ENCODE assay signal across 15 mouse cellular contexts in the genomic region with DNA sequence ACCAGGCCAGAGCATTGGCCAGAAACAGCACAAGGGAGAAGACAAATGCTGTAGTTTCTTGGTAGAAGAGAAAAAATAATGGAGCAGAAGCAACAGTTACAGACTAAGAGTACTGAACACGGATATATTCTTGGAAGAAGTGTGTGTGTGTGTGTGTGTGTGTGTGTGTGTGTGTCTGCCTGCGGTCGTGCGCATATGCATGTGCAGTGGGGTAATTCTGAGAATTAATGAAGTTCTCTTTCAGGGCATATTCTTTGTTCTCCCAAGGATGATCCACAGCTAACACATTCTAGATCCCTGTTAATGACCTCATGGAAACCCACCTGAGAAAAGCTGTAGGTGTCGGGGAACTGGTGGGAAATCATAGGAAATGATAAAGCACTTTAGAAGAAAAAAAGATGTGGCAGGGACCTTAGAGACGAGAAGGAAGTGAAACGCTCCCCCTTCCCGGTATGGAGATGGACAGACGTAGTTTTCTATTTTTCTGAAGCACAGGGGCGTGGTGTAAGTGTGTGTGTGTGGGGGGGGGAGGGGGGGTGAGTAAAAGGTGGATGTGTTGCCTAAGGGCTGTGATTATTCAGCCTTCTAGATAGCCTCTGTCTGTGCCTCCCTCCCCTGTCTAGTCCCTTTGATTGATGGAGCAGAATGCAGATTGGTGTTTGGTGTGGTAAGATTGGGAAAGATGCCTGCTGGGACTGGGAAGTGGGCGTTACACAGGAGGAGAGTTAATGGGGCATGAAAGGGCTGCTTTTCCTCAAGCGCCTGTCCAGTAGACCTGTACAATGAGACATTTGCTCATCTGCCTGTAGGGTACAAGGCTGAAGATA.
A peak's percentile ranks its signal among the peaks of the same experiment; 100 is the strongest.
DNase-seq lines count a peak whose midpoint lies in the region; ATAC-seq lines count a peak whose summit lies in the region.
"Had no signal": no experiment of that assay in that cellular context is flagged by ENCODE, and none has a peak within 500 bp of the region (broad histone marks: within the 10 kb centered on the region; RNA-seq: fewer than 3 reads in every experiment).

No protein-coding gene starts in this region.

- ATAC-seq in kidney, embryonic 16.5 days (ENCODE audit: low FRiP score, low TSS enrichment) = peak; percentile 89
- ATAC-seq in granulocyte monocyte progenitor cell, adult 5-6 weeks (replicated peaks; ENCODE audit: poor library complexity, severe bottlenecking) = peak; percentile 83
- peak; percentile 54 for ATAC-seq in neural tube, embryonic 13.5 days (ENCODE audit: low read depth)
- ATAC-seq: forebrain, embryonic 15.5 days had no signal

- DNase-seq in kidney, adult 18-20 months = no peak
- peak; percentile 63 for DNase-seq in MN1 (ENCODE audit: low spot score)
- DNase-seq in adrenal gland, adult 18-20 months (ENCODE audit: low spot score in 2 of 2) = no peak
- DNase-seq in layer of hippocampus, postnatal 14 days (ENCODE audit: low spot score in 2 of 2) = no peak
- no peak for DNase-seq in ovary, postnatal 14 days (ENCODE audit: low spot score)
- DNase-seq: adrenal gland, postnatal 14 days; cerebellum, postnatal 36 days; thymus, postnatal 36 days had no signal

- H3K27ac ChIP-seq in kidney, embryonic 16.5 days (ENCODE audit: low read length) = no peak overlapping the region
- 0 out of 2 replicates have a peak overlapping the region, but pooled peaks have one; percentile 28 for H3K27ac ChIP-seq in neural tube, embryonic 13.5 days (replicated peaks)
- H3K27ac ChIP-seq: forebrain, embryonic 15.5 days; layer of hippocampus, adult 2 months; limb, embryonic 12.5 days; macrophage had no signal

- no peaks in the 10 kb centered on the region for H3K27me3 ChIP-seq in kidney, embryonic 16.5 days (ENCODE audit: insufficient read depth, low read length)
- no peaks in the 10 kb centered on the region for H3K27me3 ChIP-seq in neural tube, embryonic 13.5 days
- H3K27me3 ChIP-seq: forebrain, embryonic 15.5 days; limb, embryonic 12.5 days had no signal

- peaks cover 27% of the 10 kb centered on the region for H3K4me1 ChIP-seq in kidney, embryonic 16.5 days (ENCODE audit: insufficient read depth, low read length)
- peaks cover 43% of the 10 kb centered on the region for H3K4me1 ChIP-seq in neural tube, embryonic 13.5 days (replicated peaks)
- H3K4me1 ChIP-seq: limb, embryonic 12.5 days had no signal

- no peak overlapping the region for H3K4me3 ChIP-seq in kidney, embryonic 16.5 days (ENCODE audit: low read length)
- H3K4me3 ChIP-seq in neural tube, embryonic 13.5 days = no peak overlapping the region
- H3K4me3 ChIP-seq: forebrain, embryonic 15.5 days; layer of hippocampus, adult 2 months; limb, embryonic 12.5 days had no signal

- 46% methylated on average over 12 of the region's 12 CpGs for WGBS in kidney, embryonic 16.5 days
- WGBS in neural tube, embryonic 13.5 days = 38% methylated on average over 12 of the region's 12 CpGs

- no peak overlapping the region for H3K9ac ChIP-seq in kidney, embryonic 16.5 days (replicated peaks; ENCODE audit: low read length)
- no peak overlapping the region for H3K9ac ChIP-seq in neural tube, embryonic 13.5 days
- H3K9ac ChIP-seq: forebrain, embryonic 15.5 days; limb, embryonic 12.5 days had no signal

- H3K36me3 ChIP-seq in kidney, embryonic 16.5 days (ENCODE audit: insufficient read depth, low read length) = no peaks in the 10 kb centered on the region
- H3K36me3 ChIP-seq in neural tube, embryonic 13.5 days = no peaks in the 10 kb centered on the region
- H3K36me3 ChIP-seq: forebrain, embryonic 15.5 days; limb, embryonic 12.5 days had no signal

- H3K4me2 ChIP-seq in kidney, embryonic 16.5 days (replicated peaks; ENCODE audit: low read depth, low read length) = no peak overlapping the region
- H3K4me2 ChIP-seq in neural tube, embryonic 13.5 days = no peak overlapping the region
- H3K4me2 ChIP-seq: forebrain, embryonic 15.5 days; limb, embryonic 12.5 days had no signal

- H3K9me3 ChIP-seq in kidney, embryonic 16.5 days (ENCODE audit: low read length) = no peaks in the 10 kb centered on the region
- H3K9me3 ChIP-seq in neural tube, embryonic 13.5 days = no peaks in the 10 kb centered on the region
- H3K9me3 ChIP-seq: forebrain, embryonic 15.5 days; limb, embryonic 12.5 days had no signal
